Mouse (Mus musculus) brain, embryonic 14.5 days (tissue): ENCODE measurements at regions not wholly inside any gene's neighbourhood (a gene's known extent, or its start where the extent isn't known, plus 50 kb on each side); places are given as distances from the start of the nearest gene placed in this dataset.

Experiments
- CTCF ChIP-seq: fragments of 200-500 bp; IDR thresholded peaks from 2 replicates; pipeline ENCODE4 v1.5.1; 2012; ENCODE audit warnings: inconsistent platforms, mild to moderate bottlenecking, moderate library complexity, borderline replicate concordance; ENCODE audit not compliant: insufficient read depth, insufficient read length; ENCODE audit errors: extremely low read depth
- POLR2A ChIP-seq: fragments of 200-500 bp; IDR thresholded peaks from 2 replicates; pipeline ENCODE4 v1.6.1; 2012; ENCODE audit warnings: mild to moderate bottlenecking, inconsistent platforms, borderline replicate concordance; ENCODE audit not compliant: poor library complexity, insufficient read depth, insufficient read length, severe bottlenecking; ENCODE audit errors: extremely low read depth

GRCm38 (mm10) chrX:121232142-121233000 lies 919.5 kb upstream of the H2afb3 start:
- no peak for TF ChIP-seq CTCF
- no peak for TF ChIP-seq POLR2A
